Mouse (Mus musculus) stomach, embryonic 14.5 days (tissue): ENCODE results near the gene Fam228b. TPM values are rescaled to one million over a fixed set of nuclear protein-coding genes. Genes with fewer than 3 reads are reported as not detected.
"Not testable (repeated sequence)": the region's sequence is repeated elsewhere in the genome, so short reads cannot be mapped to it uniquely, and the experiment has no call there.

ENCODE experiments used
- ATAC-seq: fragments of 200-750 bp; cut with Nextera tagmentation; 2 replicates; pipeline ENCODE4 v1.8.0; 2017; ENCODE audit warnings: low read depth, moderate TSS enrichment; ENCODE audit not compliant: insufficient number of reproducible peaks, insufficient read depth, low FRiP score
- H3K27ac ChIP-seq: fragments of 300-500 bp; sonication (generic); 2 replicates; pipeline ENCODE4 v1.5.1; 2014; ENCODE audit warnings: mild to moderate bottlenecking, low read length, moderate library complexity, mixed read lengths
- H3K27me3 ChIP-seq: fragments of 300-500 bp; sonication (generic); 2 replicates; pipeline ENCODE4 v1.6.1; 2014; ENCODE audit warnings: low read length, control low read depth, mixed read lengths; ENCODE audit not compliant: control insufficient read depth, insufficient read depth
- H3K36me3 ChIP-seq: fragments of 300-500 bp; sonication (generic); 2 replicates; pipeline ENCODE4 v1.6.1; 2014; ENCODE audit warnings: mild to moderate bottlenecking, control low read depth, low read length, moderate library complexity, mixed read lengths; ENCODE audit not compliant: control insufficient read depth, insufficient read depth
- H3K4me1 ChIP-seq: fragments of 300-500 bp; sonication (generic); 2 replicates; pipeline ENCODE4 v1.6.1; 2014; ENCODE audit warnings: low read length, control low read depth, mixed read lengths; ENCODE audit not compliant: control insufficient read depth, insufficient read depth
- H3K4me2 ChIP-seq: fragments of 300-500 bp; sonication (generic); replicated peaks from 2 replicates; pipeline ENCODE4 v1.6.1; 2014; ENCODE audit warnings: low read depth, low read length, control low read depth
- H3K4me3 ChIP-seq: fragments of 300-500 bp; sonication (generic); 2 replicates; pipeline ENCODE4 v1.5.1; 2014; ENCODE audit warnings: low read depth, low read length, control low read depth
- H3K9ac ChIP-seq: fragments of 300-500 bp; sonication (generic); replicated peaks from 2 replicates; pipeline ENCODE4 v1.6.1; 2014; ENCODE audit warnings: low read depth, mild to moderate bottlenecking, control low read depth, low read length, moderate library complexity, mixed read lengths
- H3K9me3 ChIP-seq: fragments of 300-500 bp; sonication (generic); 2 replicates; pipeline ENCODE4 v1.6.1; 2016; ENCODE audit warnings: low read depth, low read length, control low read depth; ENCODE audit not compliant: control insufficient read depth
- WGBS: fragments of 180-500 bp; shearing (Covaris S2); extraction: QIAGEN DNeasy Blood & Tissue Kit; methylation state at CpG from one replicate; pipeline ENCODE4 v1.1.7; 2014; 5-methylcytosine and 5-hydroxymethylcytosine counted together
- polyA plus RNA-seq: library from polyadenylated mRNA; unstranded; fragments of >200 nt; fragmentation: Nextera tagmentation; extraction: Ambion mirVana; gene quantifications from 2 replicates; pipeline ENCODE4 v1.2.1, GENCODE M21; 2014

The Fam228b gene
- polyA plus RNA-seq, 1 experiment from 2014 or later: 4.1 TPM

- not testable (repeated sequence) for H3K36me3 ChIP-seq, H3K9me3 ChIP-seq, H3K4me1 ChIP-seq, H3K9ac ChIP-seq, H3K4me3 ChIP-seq, H3K4me2 ChIP-seq, H3K27me3 ChIP-seq, ATAC-seq, H3K27ac ChIP-seq
- WGBS: 94% methylated on average over 25 of the region's 25 CpGs
Measured at GRCm38 (mm10) chr12:4788128-4788527, 19.1 kb upstream of the Fam228b start.

GRCm38 (mm10) chr12:4784466-4784865, 15.4 kb upstream of the Fam228b start:
- no peak for ATAC-seq
- WGBS: 62% methylated on average over 2 of the region's 2 CpGs
- no peaks in the 10 kb centered on the region for H3K9me3 ChIP-seq
- no peaks in the 10 kb centered on the region for H3K36me3 ChIP-seq
- H3K9ac ChIP-seq: no peak overlapping the region
- H3K4me2 ChIP-seq: no peak overlapping the region
- H3K27me3 ChIP-seq: no peaks in the 10 kb centered on the region
- H3K4me1 ChIP-seq: no peaks in the 10 kb centered on the region
- no peak overlapping the region for H3K27ac ChIP-seq
- no peak overlapping the region for H3K4me3 ChIP-seq

- H3K27ac ChIP-seq: no peak overlapping the region
- H3K36me3 ChIP-seq: no peaks in the 10 kb centered on the region
- H3K4me2 ChIP-seq: no peak overlapping the region
- H3K27me3 ChIP-seq: no peaks in the 10 kb centered on the region
- H3K4me3 ChIP-seq: no peak overlapping the region
- ATAC-seq: no peak
- WGBS: 65% methylated on average over 5 of the region's 5 CpGs
- no peak overlapping the region for H3K9ac ChIP-seq
- H3K9me3 ChIP-seq: no peaks in the 10 kb centered on the region
- H3K4me1 ChIP-seq: no peaks in the 10 kb centered on the region
Measured at GRCm38 (mm10) chr12:4783598-4783997, 14.5 kb upstream of the Fam228b start.

- not testable (repeated sequence) for H3K4me3 ChIP-seq, H3K27ac ChIP-seq, H3K27me3 ChIP-seq, H3K9ac ChIP-seq, H3K4me1 ChIP-seq, H3K36me3 ChIP-seq, H3K4me2 ChIP-seq, ATAC-seq, H3K9me3 ChIP-seq
- 88% methylated on average over 9 of the region's 9 CpGs for WGBS
Measured at GRCm38 (mm10) chr12:4781725-4782404, 12.8 kb upstream of the Fam228b start.

GRCm38 (mm10) chr12:4781270-4781669, 12.2 kb upstream of the Fam228b start:
- WGBS: 89% methylated on average over 1 of the region's 1 CpGs
- no peaks in the 10 kb centered on the region for H3K36me3 ChIP-seq

GRCm38 (mm10) chr12:4780245-4780644, 11.2 kb upstream of the Fam228b start:
- no peaks in the 10 kb centered on the region for H3K9me3 ChIP-seq
- no peak for ATAC-seq
- H3K27ac ChIP-seq: no peak overlapping the region

More at GRCm38 (mm10) chr12:4781270-4781669, 12.2 kb upstream of the Fam228b start:
- no peak for ATAC-seq
- Histone ChIP-seq H3K27me3 (no peaks in the 10 kb centered on the region), H3K4me2 (no peak overlapping the region), H3K4me1 (no peaks in the 10 kb centered on the region), H3K9me3 (no peaks in the 10 kb centered on the region), H3K27ac (no peak overlapping the region), H3K4me3 (no peak overlapping the region), H3K9ac (no peak overlapping the region)

GRCm38 (mm10) chr12:4777734-4778133, 8.7 kb upstream of the Fam228b start:
- WGBS: 87% methylated on average over 6 of the region's 6 CpGs
- Histone ChIP-seq H3K4me2 (no peak overlapping the region), H3K9ac (no peak overlapping the region), H3K4me1 (no peaks in the 10 kb centered on the region), H3K9me3 (no peaks in the 10 kb centered on the region), H3K4me3 (no peak overlapping the region), H3K27ac (no peak overlapping the region), H3K36me3 (no peaks in the 10 kb centered on the region), H3K27me3 (no peaks in the 10 kb centered on the region)
- no peak for ATAC-seq

More at GRCm38 (mm10) chr12:4780245-4780644, 11.2 kb upstream of the Fam228b start:
- WGBS: 53% methylated on average over 2 of the region's 2 CpGs
- Histone ChIP-seq H3K4me3 (no peak overlapping the region), H3K27me3 (no peaks in the 10 kb centered on the region), H3K36me3 (no peaks in the 10 kb centered on the region), H3K9ac (no peak overlapping the region), H3K4me2 (no peak overlapping the region), H3K4me1 (no peaks in the 10 kb centered on the region)

- Histone ChIP-seq H3K27ac (no peak overlapping the region), H3K4me2 (no peak overlapping the region), H3K9ac (no peak overlapping the region), H3K27me3 (no peaks in the 10 kb centered on the region), H3K36me3 (no peaks in the 10 kb centered on the region), H3K9me3 (no peaks in the 10 kb centered on the region), H3K4me1 (no peaks in the 10 kb centered on the region), H3K4me3 (no peak overlapping the region)
- 65% methylated on average over 9 of the region's 9 CpGs for WGBS
- no peak for ATAC-seq
Measured at GRCm38 (mm10) chr12:4775588-4775949, 6.5 kb upstream of the Fam228b start.
